ENCODE assay signal across 11 mouse cellular contexts in the genomic region with DNA sequence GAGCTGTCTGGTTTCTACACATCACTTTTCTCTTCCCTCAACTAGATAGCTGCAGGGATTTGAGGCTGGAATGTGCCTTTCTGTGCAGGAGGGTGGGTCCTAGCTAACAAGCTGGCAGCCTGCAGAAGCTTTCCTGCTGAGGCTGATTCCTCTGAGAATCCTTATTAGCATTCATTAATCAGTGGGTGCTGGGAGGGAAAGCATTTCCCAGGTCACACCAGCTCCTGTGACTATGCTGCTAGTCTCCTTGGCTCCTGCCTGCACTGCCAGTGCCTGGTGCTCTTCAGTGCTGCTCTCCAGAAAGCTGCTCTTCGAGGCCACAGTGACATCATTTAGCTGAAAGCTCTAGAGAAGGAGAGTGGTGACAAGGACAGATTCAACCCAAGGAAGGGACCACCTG.
A peak's percentile ranks its signal among the peaks of the same experiment; 100 is the strongest.
DNase-seq lines count a peak whose midpoint lies in the region; ATAC-seq lines count a peak whose summit lies in the region.
"Had no signal": no experiment of that assay in that cellular context is flagged by ENCODE, and none has a peak within 500 bp of the region (broad histone marks: within the 10 kb centered on the region; RNA-seq: fewer than 3 reads in every experiment).

No protein-coding gene starts in this region.

- no peaks in the 10 kb centered on the region for H3K9me3 ChIP-seq in heart, embryonic 10.5 days
- H3K9me3 ChIP-seq in embryonic facial prominence, embryonic 14.5 days (ENCODE audit: control insufficient read depth, low read length), result no peaks in the 10 kb centered on the region
- H3K9me3 ChIP-seq: hindbrain, embryonic 15.5 days had no signal

- H3K27me3 ChIP-seq in heart, embryonic 10.5 days (ENCODE audit: insufficient read depth, poor library complexity, severe bottlenecking), result no peaks in the 10 kb centered on the region
- no peaks in the 10 kb centered on the region for H3K27me3 ChIP-seq in embryonic facial prominence, embryonic 14.5 days (replicated peaks; ENCODE audit: control insufficient read depth, insufficient read depth, low read length)
- H3K27me3 ChIP-seq: hindbrain, embryonic 15.5 days had no signal

- H3K36me3 ChIP-seq in heart, embryonic 10.5 days, result no peaks in the 10 kb centered on the region
- H3K36me3 ChIP-seq in embryonic facial prominence, embryonic 14.5 days (ENCODE audit: control insufficient read depth, insufficient read depth, low read length), result no peaks in the 10 kb centered on the region
- H3K36me3 ChIP-seq: hindbrain, embryonic 15.5 days had no signal

- peaks cover 62% of the 10 kb centered on the region for H3K4me1 ChIP-seq in heart, embryonic 10.5 days
- H3K4me1 ChIP-seq in embryonic facial prominence, embryonic 14.5 days (ENCODE audit: control insufficient read depth, insufficient read depth, low read length), result peaks cover 31% of the 10 kb centered on the region

- ATAC-seq in embryonic facial prominence, embryonic 14.5 days (ENCODE audit: low read depth), result peak; percentile 62

- WGBS in heart, embryonic 10.5 days, result 3% methylated on average over 1 of the region's 1 CpGs
- WGBS in embryonic facial prominence, embryonic 14.5 days, result 10% methylated on average over 1 of the region's 1 CpGs

- peak overlapping the region; percentile 8; the same call in 1 of the 2 replicates for H3K27ac ChIP-seq in heart, embryonic 10.5 days
- no peak overlapping the region for H3K27ac ChIP-seq in embryonic facial prominence, embryonic 14.5 days (replicated peaks; ENCODE audit: low read depth, low read length)

- H3K4me3 ChIP-seq in heart, embryonic 10.5 days, result no peak overlapping the region
- no peak overlapping the region for H3K4me3 ChIP-seq in embryonic facial prominence, embryonic 14.5 days (ENCODE audit: low read depth, low read length)
- H3K4me3 ChIP-seq: hindbrain, embryonic 15.5 days had no signal

- H3K9ac ChIP-seq in embryonic facial prominence, embryonic 14.5 days (ENCODE audit: low read depth, low read length), result no peak overlapping the region
- H3K9ac ChIP-seq: hindbrain, embryonic 15.5 days; lung, embryonic 14.5 days had no signal

- H3K4me2 ChIP-seq in embryonic facial prominence, embryonic 14.5 days (ENCODE audit: low read depth, low read length), result no peak overlapping the region
- H3K4me2 ChIP-seq: hindbrain, embryonic 15.5 days; lung, embryonic 14.5 days had no signal

- peak; percentile 62 for DNase-seq in heart, embryonic 10.5 days (ENCODE audit: low spot score)
- DNase-seq in heart, adult 8-10 months (ENCODE audit: low spot score), result no peak
- peak; percentile 32 for DNase-seq in ES-CJ7 (ENCODE audit: low read depth, low spot score)
- DNase-seq in embryonic facial prominence, embryonic 14.5 days (ENCODE audit: low spot score), result peak; percentile 76
- peak; percentile 29 for DNase-seq in kidney, postnatal 14 days
- no peak for DNase-seq in adrenal gland, postnatal 10 days
- DNase-seq in cerebellum, adult 11 months, result no peak
- no peak for DNase-seq in frontal cortex, postnatal 25 days (ENCODE audit: low spot score in 2 of 2)
- DNase-seq: left cerebral cortex, postnatal 4 days; lung, embryonic 14.5 days had no signal

Comparison
In these comparisons a context has a peak if more than half of its experiments do, and no peak if none do; other contexts are left out.
1. DNase-seq: peak in heart, embryonic 10.5 days (single experiment), ES-CJ7 (single experiment), embryonic facial prominence, embryonic 14.5 days (single experiment) and kidney, postnatal 14 days (single experiment); none in heart, adult 8-10 months (single experiment), adrenal gland, postnatal 10 days (single experiment), cerebellum, adult 11 months (single experiment) and frontal cortex, postnatal 25 days (0 of 2).